Mouse (Mus musculus) fat pad, adult 2 months (tissue): Measurements from ENCODE around the gene Tbl1x.
"Not testable (repeated sequence)": the region's sequence is repeated elsewhere in the genome, so short reads cannot be mapped to it uniquely, and the experiment has no call there.

Experiments
- DNase-seq: peaks from one replicate; pipeline ENCODE4 v3.0.0-alpha.2; 2011; ENCODE audit warnings: low read depth, low spot score; ENCODE audit errors: extremely low read depth

The Tbl1x gene

DNA sequence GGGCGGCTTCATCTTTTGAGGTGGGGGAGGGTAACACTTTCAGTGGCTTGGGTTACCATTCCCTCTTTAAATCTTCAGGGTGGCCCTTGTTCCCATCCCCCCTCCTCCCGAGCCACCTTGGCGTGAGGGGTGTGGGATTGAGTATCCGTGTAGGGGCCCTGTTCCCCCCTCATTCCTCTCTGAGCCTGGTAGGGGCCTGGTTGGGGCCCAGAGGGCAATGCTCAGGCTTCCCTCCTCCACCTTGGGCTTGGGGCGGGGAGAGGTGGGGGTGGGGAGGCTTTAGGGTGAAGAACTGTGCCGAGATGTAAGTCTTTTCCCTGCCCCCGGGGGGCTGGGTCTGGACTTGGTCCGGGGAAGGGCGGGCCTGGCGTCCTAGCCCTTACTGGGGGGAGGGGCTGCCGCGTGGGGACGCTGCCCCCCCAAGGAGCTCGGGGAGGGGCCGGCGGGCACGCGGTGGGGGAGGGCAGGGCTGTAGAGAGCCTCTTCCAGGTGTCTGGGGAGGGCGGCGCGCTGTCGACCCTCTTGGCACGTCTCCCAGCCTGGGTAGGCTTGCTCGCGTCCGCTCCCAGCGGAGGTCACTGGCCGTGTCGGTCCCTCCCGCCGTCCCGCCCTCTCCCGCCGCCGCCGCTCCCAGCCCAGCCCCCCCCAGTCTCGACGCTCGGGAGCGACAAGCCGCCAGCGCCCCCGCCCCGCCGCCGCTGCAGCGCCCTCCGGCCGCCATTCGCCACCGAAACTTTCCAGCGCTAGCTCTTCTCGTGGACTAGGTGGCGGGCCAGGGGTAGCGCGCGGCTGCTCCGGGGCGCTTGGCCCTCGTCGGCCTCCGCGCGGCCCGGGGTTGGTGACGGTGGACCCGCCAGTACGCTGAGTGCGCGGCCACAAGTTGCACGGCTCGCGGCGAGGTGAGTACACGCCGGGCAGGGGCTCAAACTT, at the start of gene Tbl1x:
TSS of gene Tbl1x (plus strand) at position 643 of the 930 bp plus-strand sequence.
- no peak for DNase-seq

DNA sequence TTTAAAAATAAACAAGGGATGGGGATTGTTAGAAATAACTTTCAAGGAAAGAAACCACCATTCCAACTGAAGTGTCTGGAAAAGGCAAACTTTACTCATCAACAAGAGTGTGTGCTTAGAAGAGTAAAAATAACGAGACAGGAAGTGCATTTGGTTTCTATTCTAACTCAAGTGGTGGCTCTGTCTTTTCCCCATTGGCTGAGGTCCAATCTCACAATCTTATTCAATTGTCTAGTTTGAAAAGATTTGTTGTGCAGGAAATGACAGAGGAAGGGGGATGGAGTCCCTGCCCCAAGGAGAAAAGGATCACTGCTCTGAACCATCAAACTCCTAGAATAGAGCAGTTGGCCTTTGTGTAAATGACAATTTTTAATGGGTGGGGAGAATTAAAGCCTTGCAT, 41.6 kb upstream of the Tbl1x start:
- DNase-seq: no peak

DNA sequence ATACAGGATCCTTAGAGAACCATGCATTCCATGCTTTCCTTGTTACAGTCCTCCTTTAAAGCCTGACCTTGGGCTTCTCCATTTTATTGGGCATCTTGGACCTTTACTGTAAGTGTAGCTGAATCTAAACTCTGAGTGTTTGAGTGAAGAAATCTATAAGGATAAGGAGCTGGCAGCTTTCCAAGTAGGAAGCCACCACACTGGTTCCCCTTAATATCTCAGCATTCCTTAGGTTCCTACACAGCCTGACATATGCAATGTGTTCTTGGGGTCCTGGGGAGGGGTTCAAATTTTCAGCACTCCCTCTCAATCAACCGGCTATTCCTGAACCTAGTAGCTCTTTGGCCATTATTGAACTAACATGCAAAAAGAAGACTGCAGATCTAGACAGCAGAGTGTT, 38.0 kb upstream of the Tbl1x start:
- DNase-seq: no peak

DNA sequence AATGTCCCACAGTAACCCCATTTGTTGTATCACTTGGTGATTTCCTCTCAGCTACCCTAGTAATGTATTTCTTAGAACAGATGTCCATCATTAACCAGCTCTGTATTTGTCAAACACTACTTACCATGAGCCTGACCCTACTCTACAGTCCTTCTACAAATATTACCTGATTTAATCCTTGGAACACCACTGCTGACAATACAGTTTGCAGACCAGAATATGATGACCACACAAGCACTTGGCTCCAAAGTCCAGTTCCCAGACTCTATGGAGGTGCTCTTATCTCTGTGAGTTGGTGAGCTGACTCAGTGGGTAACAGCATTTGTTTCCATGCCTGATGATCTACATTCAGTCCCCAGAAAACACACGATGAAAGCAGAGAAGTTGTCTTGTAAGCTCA, 37.3 kb upstream of the Tbl1x start:
- DNase-seq: no peak

DNA sequence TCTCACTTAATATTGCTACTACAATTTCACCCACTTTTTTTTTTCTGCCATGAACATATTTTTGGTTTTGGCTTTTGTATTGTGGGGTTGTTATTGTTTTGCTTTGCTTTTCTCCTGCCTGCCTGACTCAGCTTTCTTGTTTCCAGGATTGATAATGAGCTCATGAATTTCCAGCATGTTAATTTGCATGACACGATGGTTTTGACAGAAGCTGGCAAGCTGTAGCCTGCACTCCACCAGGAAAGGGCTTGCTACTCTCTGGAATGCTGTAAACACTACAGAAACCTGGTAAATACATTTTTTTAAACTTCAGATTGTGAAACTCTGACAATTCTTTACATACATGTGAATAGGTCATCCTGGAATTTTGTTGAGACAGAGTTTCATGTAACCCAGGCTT, 36.3 kb upstream of the Tbl1x start:
- DNase-seq: no peak

DNA sequence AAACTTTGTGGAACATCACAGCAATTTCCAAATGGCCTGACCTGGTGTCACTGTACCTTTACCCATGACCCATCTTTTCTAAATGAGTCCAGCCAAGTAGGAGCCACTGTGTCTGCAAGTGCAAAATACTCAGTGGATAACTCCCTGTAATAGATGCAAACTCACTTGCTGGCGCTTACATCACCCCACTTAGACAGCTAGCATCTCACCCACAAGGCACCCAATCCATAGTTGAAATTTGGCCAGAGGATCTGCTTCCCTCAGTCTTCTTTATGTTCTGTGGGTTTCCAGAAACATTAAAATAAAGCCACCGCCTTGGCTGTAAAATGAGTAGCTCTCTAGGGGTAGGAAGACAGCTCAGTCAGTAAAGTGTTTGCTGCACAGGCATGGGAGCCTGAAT, 33.3 kb upstream of the Tbl1x start:
- DNase-seq: no peak

DNA sequence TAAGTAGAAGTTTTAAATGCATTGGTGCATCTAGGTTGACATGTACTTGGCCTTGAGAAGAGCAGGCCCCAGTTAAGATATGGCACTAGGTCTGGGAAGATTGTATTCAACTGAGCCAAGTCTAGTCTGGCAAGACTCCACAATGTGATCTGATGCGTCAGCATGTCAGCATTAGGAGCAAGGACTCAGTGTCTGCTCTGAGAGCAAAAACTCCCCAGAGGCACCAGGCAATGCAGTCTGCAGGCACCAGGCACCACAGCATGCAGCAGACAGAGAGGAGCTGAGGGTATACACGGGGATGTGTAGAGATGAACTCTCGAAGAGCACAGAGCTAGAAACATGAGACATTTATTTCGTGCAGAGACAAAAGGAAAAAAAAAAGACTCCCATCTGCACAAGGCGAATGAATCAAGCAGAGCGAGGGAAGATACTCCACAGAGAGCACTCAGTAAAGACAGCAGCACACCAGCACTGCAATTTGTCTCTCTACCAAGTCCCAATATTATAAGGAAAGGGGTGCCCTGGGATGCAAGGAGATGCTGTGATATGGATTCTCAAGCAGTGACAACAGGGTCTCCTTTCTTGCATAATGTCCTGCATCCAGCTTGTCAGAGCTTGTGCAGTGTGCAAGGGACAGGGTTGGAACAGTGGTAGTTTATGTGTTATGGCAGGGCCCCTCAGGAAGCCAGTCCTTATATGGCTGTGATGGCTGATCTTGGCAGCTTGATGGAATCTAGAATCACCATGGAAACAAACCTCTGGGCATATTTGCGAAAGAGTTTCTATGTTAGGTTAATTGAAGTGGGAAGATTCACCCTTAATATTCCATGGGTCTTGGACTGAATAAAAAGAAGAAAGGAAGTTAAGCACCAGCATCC, 22.7 kb upstream of the Tbl1x start:
- DNase-seq: no peak

DNA sequence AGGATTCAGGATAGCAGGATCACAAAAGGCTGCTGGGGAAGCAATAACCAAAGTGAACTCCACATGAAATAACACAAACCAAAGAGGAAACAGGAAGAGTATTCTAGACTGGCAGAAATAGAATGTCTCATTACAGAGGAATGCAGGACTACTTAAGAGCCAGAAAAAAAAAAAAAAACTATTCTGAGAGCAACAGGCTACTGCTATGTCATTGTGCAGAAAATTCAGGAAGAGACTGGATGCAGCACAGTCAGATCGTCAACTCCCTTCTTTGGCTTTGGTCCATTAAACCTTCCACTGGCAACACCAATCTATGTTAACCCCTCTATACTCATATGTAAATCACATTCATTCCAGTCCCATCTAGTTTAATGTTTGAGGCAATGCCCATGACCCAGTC, 20.7 kb upstream of the Tbl1x start:
- no peak for DNase-seq

DNA sequence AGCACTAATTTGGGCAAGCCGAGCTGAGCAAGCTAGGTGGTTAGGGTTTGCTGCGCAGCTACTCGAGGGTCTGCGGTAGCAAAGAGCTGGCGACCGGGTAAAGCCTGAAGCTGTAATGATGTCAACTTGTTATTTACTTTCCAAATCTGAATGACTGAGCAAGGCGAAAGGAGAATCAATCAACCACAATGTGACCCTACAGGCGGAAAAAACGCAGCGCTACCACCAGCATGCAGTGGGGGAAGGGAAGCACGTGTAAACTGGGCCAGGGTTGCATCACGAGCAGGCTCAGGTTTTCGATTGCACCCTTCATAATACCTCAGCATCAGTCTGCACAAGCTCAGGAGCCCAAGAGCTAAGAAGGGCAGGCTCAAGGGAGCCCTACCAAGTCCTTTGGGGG, 1.7 kb upstream of the Tbl1x start:
- DNase-seq: peak; percentile 76

DNA sequence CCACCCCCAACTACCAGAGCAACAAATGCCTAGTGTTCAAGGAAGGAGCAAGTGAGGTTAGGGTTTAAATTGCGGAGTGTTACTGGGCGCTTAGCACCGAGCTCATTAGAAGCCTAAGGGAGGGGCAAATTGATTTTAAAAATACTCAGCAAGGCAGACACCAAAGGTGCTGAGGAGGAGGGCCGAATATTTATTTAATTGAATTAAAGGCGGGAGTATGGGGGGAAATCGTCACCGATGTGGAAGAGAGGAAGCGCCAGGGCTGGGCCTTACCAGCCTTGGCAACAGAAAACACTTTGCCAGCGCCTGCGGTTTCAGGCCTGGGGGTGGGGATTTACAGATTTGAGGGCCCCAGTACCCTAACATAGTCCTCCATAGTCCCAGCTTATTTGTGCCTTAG, 1.0 kb upstream of the Tbl1x start:
- no peak for DNase-seq

DNA sequence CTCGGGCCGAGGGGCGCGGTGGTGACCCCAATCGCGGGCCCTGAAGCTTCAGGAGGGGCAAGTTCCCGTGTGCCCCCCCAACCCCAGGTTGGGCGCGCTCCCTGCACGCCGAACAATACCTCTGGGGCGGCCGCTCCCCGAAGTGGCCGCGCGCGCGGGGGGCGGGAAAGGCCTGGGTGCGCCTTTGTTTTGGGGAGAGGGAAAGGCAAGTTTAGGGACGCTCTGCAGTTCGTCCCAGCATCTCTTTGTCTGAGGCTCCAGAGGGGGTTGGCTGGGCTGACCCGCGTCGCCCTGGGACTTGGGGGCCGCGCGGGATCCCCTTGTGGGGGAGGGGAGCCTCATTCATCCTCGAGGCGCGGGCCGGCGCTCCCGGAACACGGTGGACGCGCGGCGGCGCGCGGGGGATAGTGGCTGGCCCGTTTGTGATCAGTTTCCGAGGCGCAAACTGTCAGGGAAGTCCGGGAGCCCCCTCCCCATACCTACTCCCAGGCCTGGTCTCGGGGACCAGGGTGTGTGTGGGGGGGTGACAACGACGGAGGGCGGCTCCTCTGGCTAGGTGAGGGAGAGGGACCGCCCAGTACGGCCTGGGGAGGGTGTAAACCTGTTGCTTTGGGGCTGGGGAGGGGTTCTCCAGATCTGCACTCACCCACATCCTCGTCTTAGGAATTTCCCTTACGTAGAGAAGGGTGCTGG, 634 bp downstream of the Tbl1x start:
- no peak for DNase-seq

DNA sequence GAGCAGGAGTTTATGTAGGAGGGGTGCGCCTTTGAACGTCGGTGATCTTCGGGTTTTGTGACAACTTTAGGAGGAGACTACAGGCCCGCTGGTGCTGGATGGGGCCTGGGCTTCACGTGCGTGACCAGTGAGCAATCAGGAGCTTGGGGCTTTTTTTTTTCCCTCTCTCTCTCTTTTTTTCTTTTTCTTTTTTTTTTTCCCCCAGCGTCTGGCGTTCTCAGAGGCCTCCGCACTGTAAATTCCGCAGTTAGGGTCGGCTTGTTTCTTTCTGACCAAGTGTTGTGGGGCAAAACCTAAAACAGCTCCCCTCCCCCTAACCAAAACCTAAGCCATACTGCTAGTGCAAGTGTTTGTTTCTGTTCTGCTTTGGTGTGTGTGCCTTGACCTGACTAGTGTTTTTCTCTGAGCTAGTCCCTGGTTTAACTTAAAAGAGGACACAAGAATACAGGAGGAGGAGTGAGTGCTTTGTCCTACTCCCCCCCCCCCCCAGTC, 1.2 kb downstream of the Tbl1x start:
- no peak for DNase-seq

DNA sequence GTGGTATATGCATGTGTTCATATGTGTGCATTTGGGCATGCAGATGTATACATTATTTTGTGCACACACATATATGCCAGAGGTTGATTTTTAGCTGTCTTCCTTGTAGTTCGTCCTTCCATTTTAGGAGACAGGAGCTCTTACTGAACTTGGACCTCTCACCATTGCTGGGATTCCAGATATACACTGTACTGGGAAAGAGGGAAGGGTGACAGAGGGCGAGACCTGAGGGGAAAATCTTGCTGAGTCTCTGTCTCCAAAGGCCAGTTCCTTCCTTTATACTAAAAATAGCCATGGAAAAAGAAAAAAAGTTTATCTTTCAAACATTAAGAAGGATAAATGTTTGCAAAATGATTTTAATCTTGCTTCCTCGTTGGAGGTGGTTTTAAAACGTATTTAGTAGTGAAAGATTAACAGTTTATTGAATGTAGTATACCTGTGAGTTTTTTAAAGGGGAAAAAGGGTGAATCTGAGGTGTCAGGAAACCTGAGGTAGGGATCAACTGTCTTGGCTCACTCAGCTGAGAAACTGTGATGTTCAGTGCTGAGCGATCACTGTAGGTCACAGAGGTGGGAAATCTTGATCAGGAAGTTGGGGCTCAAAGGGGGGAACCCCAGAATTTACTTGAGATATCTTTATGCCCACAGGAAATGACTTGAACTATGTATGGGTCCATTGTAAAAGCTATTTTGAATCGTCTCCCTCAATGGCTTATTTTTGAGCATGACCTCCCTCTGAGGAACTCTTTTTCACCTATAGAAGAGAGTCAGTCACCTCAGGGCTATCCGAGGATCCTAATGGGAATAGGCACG, 6.7 kb downstream of the Tbl1x start:
- no peak for DNase-seq

DNA sequence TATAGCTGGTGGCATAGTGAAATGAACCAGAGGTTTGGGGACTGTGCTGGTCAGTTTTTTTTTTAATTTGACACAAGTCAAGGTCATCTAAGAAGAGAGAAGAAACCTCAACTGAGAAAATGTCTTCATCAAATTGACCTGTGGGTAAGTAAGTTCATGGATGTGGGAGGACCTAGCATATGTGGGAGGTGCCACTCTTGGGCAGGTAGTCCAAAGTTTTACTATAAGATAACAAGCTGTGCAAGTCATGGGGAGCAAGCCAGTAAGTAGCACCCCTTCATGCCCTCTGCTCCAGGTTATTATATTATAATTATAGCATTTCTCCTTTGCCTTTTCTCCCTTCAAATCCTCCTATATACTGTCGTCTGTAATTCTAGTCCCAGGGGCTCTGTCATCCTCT, 8.1 kb downstream of the Tbl1x start:
- DNase-seq: no peak

DNA sequence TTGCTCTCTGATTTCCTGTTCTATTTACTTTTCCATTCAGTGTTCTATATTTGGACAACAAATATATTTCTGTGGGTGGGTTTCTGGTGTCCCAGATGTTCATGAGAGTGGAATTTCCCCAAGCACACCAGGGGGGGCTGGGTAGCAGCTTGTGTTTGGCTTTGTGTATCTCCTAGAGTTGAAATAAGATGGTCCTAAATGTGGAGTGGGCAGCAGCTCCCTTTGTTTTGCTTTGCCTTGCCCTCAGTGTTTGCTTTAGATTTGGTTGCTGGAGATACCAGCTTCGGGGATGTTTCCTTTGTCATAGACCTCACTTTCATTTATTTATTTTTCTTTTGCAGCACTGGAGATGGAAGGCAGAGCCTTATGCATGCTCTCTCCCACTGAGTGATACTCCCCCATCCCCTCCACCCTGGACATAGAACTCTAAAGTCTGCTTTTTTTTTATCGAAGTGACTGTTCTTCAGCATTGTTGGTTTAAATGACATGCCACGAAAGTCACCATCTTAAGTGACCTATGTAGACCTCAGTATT, 12.1 kb downstream of the Tbl1x start:
- DNase-seq: no peak

DNA sequence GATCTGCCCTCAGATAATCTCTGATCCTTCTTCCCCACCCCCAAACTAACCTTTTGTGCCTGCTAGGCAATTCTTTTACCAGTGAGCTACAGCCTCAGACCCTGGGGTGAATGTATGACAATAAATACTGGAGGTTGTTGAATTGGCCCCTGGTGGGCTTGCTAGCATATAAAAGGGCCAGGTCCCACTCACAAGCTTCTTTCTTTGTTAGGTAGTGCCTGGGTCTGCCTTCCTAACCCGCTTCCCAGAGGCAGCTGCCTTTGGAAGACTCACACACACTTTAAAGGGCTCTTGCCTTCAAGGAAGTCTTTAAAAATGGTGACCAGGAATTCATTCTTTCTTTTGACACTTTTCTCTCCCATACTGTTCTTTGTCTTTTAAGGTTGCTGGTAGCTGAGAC, 14.4 kb downstream of the Tbl1x start:
- DNase-seq: no peak

DNA sequence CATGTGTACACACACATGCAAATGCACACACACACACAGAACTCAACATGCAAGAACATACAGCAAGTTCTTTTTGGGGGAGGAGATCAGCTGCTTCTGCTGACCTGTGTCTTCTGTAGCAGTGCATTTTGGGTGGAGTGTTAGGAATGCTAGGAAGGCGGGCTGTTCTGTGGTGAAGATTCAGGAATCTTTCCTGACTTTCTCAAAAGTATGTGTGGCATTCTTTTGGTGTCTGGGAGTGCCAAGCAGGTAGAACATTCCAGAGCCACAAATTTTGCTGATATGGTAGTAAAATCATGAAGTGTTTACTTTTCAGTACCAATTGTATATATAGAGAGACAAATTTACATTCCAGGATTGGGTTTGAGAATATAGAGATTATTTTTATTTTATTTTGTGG, 17.6 kb downstream of the Tbl1x start:
- DNase-seq: no peak

DNA sequence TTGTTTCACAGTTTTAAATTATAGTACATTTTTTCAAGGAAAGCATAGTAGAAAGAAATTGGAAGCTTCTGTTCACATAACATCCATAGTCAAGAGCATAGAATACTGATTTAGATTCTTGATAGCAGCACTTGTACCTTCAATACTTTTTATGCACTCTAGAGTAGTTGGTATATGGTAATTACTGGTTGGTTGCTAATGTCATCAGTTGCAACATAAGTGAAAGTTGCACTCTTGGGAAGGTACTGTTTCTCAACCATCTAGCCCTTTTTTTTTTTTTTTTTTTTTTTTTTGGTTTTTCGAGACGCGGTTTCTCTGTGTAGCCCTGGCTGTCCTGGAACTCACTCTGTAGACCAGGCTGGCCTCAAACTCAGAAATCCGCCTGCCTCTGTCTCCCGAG, 20.2 kb downstream of the Tbl1x start:
- no peak for DNase-seq

DNA sequence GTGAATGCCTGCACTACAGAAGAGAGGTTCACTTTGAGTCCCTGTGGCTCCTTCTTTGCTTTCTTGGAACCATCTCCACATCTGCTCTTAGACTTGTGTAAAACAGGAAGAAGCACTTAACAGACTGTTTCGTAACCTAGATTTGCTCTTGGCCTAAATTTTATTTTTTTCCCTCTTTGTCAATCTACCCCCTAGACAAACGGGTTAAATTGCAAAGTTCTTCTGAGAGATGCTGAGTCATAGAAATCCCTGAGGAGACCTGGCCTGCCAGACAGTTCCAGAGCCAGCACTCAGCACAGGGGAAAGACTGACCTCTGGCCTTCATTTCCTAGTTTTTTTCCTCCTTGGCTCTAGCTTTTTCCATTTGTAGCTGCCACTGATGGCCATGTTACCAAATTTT, 23.1 kb downstream of the Tbl1x start:
- DNase-seq: no peak

DNA sequence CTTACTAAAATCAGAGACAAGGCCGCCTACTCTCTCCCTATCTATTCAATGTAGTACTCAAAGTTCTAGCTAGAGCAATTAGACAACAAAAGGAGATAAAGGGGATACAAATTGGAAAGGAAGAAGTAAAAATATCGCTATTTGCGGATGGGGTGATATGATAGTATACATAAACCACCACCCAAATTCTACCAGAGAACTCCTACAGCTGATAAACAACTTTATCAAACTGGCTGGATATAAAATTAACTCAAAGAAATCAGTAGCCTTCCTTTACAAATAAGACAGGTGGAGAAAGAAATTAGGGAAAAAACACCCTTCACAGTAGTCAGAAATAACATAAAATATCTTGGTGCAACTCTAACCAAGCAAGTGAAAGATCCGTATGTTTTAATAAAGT, 29.0 kb downstream of the Tbl1x start:
- DNase-seq: not testable (repeated sequence)
